Mouse (Mus musculus) hindbrain, postnatal 0 days (tissue): ENCODE data around the gene Hspa4. TPM values are rescaled to one million over a fixed set of nuclear protein-coding genes. Genes with fewer than 3 reads are reported as not detected.
"Not testable (repeated sequence)": the region's sequence is repeated elsewhere in the genome, so short reads cannot be mapped to it uniquely, and the experiment has no call there.

Experiments
- ATAC-seq: fragments of 200-750 bp; cut with Nextera tagmentation; 2 replicates; pipeline ENCODE4 v1.8.0; 2017; ENCODE audit warnings: mild to moderate bottlenecking, moderate TSS enrichment, moderate library complexity
- DNase-seq: peaks from one replicate; pipeline ENCODE4 v3.0.0-alpha.2; 2015; ENCODE audit warnings: low spot score
- H3K27ac ChIP-seq: fragments of 300-500 bp; sonication (generic); 2 replicates; pipeline ENCODE4 v1.5.1; 2014; ENCODE audit warnings: mild to moderate bottlenecking
- H3K27me3 ChIP-seq: fragments of 300-500 bp; sonication (generic); 2 replicates; pipeline ENCODE4 v1.6.1; 2014; ENCODE audit warnings: low read length, mixed read lengths; ENCODE audit not compliant: insufficient read depth
- H3K36me3 ChIP-seq: fragments of 300-500 bp; sonication (generic); 2 replicates; pipeline ENCODE4 v1.6.1; 2014; ENCODE audit warnings: low read length, mixed read lengths; ENCODE audit not compliant: insufficient read depth
- H3K4me1 ChIP-seq: fragments of 300-500 bp; sonication (generic); 2 replicates; pipeline ENCODE4 v1.6.1; 2014; ENCODE audit warnings: antibody characterized with exemption, low read length, mixed read lengths; ENCODE audit not compliant: insufficient read depth
- H3K4me2 ChIP-seq: fragments of 300-500 bp; sonication (generic); 2 replicates; pipeline ENCODE4 v1.6.1; 2014; ENCODE audit warnings: low read depth, mild to moderate bottlenecking, low read length, moderate library complexity, mixed read lengths
- H3K4me3 ChIP-seq: fragments of 300-500 bp; sonication (generic); 2 replicates; pipeline ENCODE4 v1.5.1; 2014; ENCODE audit warnings: low read length
- H3K9ac ChIP-seq: fragments of 300-500 bp; sonication (generic); replicated peaks from 2 replicates; pipeline ENCODE4 v1.6.1; 2014; ENCODE audit warnings: mild to moderate bottlenecking, low read length, moderate library complexity, mixed read lengths
- H3K9me3 ChIP-seq: fragments of 300-500 bp; sonication (generic); 2 replicates; pipeline ENCODE4 v1.6.1; 2016; ENCODE audit warnings: low read length, mixed read lengths
- CTCF ChIP-seq: IDR thresholded peaks from 2 replicates; pipeline ENCODE4 v1.5.1; 2016; ENCODE audit warnings: antibody characterized with exemption, control low read depth, low read depth
- WGBS: fragments of 180-500 bp; shearing (Covaris S2); extraction: QIAGEN DNeasy Blood & Tissue Kit; methylation state at CpG from one replicate; pipeline ENCODE4 v1.1.7; 2014; 5-methylcytosine and 5-hydroxymethylcytosine counted together
- polyA plus RNA-seq: library from polyadenylated mRNA; unstranded; fragments of >200 nt; fragmentation: Nextera tagmentation; extraction: Ambion mirVana; gene quantifications from 2 replicates; pipeline ENCODE4 v1.2.1, GENCODE M21; 2015
- total RNA-seq: library from RNA; depleted of rRNA; stranded (reverse); fragments of >200 nt; gene quantifications from 2 replicates; pipeline ENCODE4 v1.2.3, GENCODE M21; 2014

Gene Hspa4
- total and polyA plus RNA-seq, 2 experiments from 2014 or later = 50.8 to 79.4 TPM

GRCm38 (mm10) chr11:53318041-53318440 is 17.8 kb upstream of the Hspa4 start:
- no peaks in the 10 kb centered on the region for H3K9me3 ChIP-seq

DNA sequence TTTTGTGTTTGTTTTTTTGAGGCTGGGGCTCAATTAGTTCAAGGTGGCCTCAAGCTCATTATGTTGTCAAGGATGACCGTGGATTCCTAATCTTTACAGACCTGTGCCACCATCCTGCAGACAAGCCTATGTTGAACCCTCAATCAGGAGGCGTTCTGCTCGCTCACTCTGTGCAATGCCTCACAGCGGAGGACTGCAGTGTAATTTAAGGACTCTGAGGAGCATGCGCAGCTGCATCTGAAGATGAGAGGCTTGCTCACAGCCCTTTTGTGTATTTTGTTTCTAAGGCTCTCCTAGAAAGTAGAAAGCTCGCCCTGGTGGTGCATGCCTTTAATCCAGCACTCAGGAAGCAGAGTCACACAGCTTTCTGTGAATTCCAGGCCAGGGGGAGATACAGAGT is 16.7 kb upstream of the Hspa4 start:
- ATAC-seq (no peak), DNase-seq (no peak)
- no peaks in the 10 kb centered on the region for H3K36me3 ChIP-seq
- H3K4me2 ChIP-seq = no peak overlapping the region
- 56% methylated on average over 6 of the region's 6 CpGs for WGBS
- H3K4me1 ChIP-seq = no peaks in the 10 kb centered on the region
- H3K9ac ChIP-seq = no peak overlapping the region
- no peak overlapping the region for H3K4me3 ChIP-seq
- no peaks in the 10 kb centered on the region for H3K27me3 ChIP-seq
- no peak for TF ChIP-seq CTCF
- no peaks in the 10 kb centered on the region for H3K9me3 ChIP-seq
- no peak overlapping the region for H3K27ac ChIP-seq

More at GRCm38 (mm10) chr11:53318041-53318440, 17.8 kb upstream of the Hspa4 start:
- no peaks in the 10 kb centered on the region for H3K4me1 ChIP-seq
- 82% methylated on average over 7 of the region's 7 CpGs for WGBS
- H3K4me2 ChIP-seq = no peak overlapping the region
- DNase-seq = no peak
- H3K9ac ChIP-seq = no peak overlapping the region
- H3K27me3 ChIP-seq = no peaks in the 10 kb centered on the region
- no peak overlapping the region for H3K27ac ChIP-seq
- no peaks in the 10 kb centered on the region for H3K36me3 ChIP-seq
- TF ChIP-seq CTCF = no peak
- H3K4me3 ChIP-seq = no peak overlapping the region
- no peak for ATAC-seq

- no peaks in the 10 kb centered on the region for H3K9me3 ChIP-seq
- ATAC-seq = no peak
- H3K36me3 ChIP-seq = no peaks in the 10 kb centered on the region
- no peak overlapping the region for H3K27ac ChIP-seq
- no peak for TF ChIP-seq CTCF
- H3K4me2 ChIP-seq = no peak overlapping the region
- no peaks in the 10 kb centered on the region for H3K27me3 ChIP-seq
- no peaks in the 10 kb centered on the region for H3K4me1 ChIP-seq
- 73% methylated on average over 1 of the region's 1 CpGs for WGBS
- H3K9ac ChIP-seq = no peak overlapping the region
- DNase-seq = no peak
- no peak overlapping the region for H3K4me3 ChIP-seq
Measured at GRCm38 (mm10) chr11:53314770-53315173, 14.5 kb upstream of the Hspa4 start.

DNA sequence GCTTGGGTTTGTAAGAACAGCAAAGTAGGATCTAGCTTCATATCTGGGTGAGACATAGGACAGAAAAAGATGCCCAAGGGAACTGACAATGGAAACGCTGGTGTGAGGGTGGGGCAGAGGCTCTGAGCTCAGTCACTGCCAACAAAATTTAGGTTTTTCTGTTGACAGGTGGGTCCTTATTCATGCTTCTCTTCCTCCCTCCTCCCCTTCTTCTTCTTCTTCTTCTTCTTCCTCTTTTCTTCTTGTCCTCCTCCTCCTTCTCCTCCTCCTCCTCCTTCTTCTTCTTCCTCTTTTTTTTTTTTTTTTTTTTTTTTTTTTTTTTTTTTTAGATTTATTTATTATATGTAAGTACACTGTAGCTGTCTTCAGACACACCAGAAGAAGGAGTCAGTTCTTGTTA is 12.6 kb upstream of the Hspa4 start:
- H3K4me3 ChIP-seq, ATAC-seq, DNase-seq, H3K36me3 ChIP-seq, H3K4me1 ChIP-seq, H3K27ac ChIP-seq, H3K9me3 ChIP-seq, H3K27me3 ChIP-seq, H3K9ac ChIP-seq, H3K4me2 ChIP-seq: not testable (repeated sequence)
- 75% methylated on average over 1 of the region's 1 CpGs for WGBS

DNA sequence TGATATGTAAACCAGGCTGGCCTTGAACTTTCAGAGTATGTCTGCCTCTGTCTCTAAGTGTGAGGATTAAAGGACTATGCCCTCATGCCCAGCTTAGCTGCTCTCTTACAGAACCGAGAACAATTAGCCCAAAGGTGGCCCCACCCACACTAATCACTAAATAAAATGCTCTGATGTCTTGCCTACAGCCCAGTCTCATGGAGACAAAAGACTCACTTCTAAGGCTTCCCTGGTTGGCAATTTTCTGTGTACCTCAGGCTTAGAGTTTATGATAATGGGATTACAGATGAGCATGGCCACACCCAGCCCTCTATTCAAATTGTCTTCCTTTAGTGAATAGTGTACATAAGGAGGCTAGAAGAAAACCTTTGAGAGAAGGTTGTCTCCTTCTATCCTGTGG is 11.1 kb upstream of the Hspa4 start:
- no peak for DNase-seq
- no peaks in the 10 kb centered on the region for H3K4me1 ChIP-seq
- no peak overlapping the region for H3K9ac ChIP-seq
- no peak overlapping the region for H3K4me3 ChIP-seq
- no peak for ATAC-seq
- TF ChIP-seq CTCF = no peak
- 57% methylated on average over 1 of the region's 1 CpGs for WGBS
- H3K27me3 ChIP-seq = no peaks in the 10 kb centered on the region
- no peak overlapping the region for H3K27ac ChIP-seq
- no peak overlapping the region for H3K4me2 ChIP-seq
- H3K9me3 ChIP-seq = no peaks in the 10 kb centered on the region
- no peaks in the 10 kb centered on the region for H3K36me3 ChIP-seq

DNA sequence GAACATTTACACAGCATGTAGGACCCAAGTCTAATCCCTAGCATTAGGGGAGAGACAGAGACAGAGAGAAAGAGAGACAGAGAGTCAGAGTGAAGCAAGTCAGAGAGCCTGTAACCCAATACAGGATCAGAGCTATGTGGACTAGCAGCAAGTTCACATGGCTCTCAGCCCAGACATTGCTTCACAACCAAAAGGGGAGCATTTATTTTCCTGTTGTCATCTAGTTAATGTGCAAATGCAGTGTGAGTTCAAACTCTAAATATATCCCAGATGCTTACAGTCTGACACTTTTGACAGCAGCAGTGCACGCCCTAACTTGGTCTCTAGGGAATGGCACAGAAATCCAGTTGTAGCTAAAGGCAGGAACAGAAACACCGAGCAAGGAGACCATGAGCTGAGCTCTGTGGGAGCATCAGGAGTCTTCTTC is 8.6 kb upstream of the Hspa4 start:
- H3K27ac ChIP-seq = no peak overlapping the region; the same call in 1 of the 2 replicates
- H3K9me3 ChIP-seq = no peaks in the 10 kb centered on the region
- TF ChIP-seq CTCF = no peak
- no peaks in the 10 kb centered on the region for H3K4me1 ChIP-seq
- no peak overlapping the region for H3K4me3 ChIP-seq
- H3K4me2 ChIP-seq = no peak overlapping the region
- 68% methylated on average over 2 of the region's 2 CpGs for WGBS
- no peaks in the 10 kb centered on the region for H3K36me3 ChIP-seq
- ATAC-seq = no peak
- no peaks in the 10 kb centered on the region for H3K27me3 ChIP-seq
- no peak overlapping the region for H3K9ac ChIP-seq
- DNase-seq = no peak

GRCm38 (mm10) chr11:53308251-53308864 is 8.1 kb upstream of the Hspa4 start:
- no peak overlapping the region for H3K4me3 ChIP-seq
- H3K27ac ChIP-seq = no peak overlapping the region; the same call in 1 of the 2 replicates
- H3K9me3 ChIP-seq = no peaks in the 10 kb centered on the region
- no peaks in the 10 kb centered on the region for H3K4me1 ChIP-seq
- DNase-seq = no peak
- no peaks in the 10 kb centered on the region for H3K27me3 ChIP-seq
- H3K4me2 ChIP-seq = no peak overlapping the region
- ATAC-seq = no peak
- H3K36me3 ChIP-seq = no peaks in the 10 kb centered on the region
- no peak for TF ChIP-seq CTCF
- no peak overlapping the region for H3K9ac ChIP-seq
